Mouse (Mus musculus) neural tube, postnatal 0 days (tissue): ENCODE results near the gene Ttll11. TPM values are rescaled to one million over a fixed set of nuclear protein-coding genes. Genes with fewer than 3 reads are reported as not detected.

Experiments
- polyA plus RNA-seq: library from polyadenylated mRNA; unstranded; fragments of >200 nt; fragmentation: Nextera tagmentation; extraction: Ambion mirVana; gene quantifications from 2 replicates; pipeline ENCODE4 v1.2.1, GENCODE M21; 2015

Gene Ttll11
- 7.5 and 9.2 TPM in 2 replicates for polyA plus RNA-seq

DNA sequence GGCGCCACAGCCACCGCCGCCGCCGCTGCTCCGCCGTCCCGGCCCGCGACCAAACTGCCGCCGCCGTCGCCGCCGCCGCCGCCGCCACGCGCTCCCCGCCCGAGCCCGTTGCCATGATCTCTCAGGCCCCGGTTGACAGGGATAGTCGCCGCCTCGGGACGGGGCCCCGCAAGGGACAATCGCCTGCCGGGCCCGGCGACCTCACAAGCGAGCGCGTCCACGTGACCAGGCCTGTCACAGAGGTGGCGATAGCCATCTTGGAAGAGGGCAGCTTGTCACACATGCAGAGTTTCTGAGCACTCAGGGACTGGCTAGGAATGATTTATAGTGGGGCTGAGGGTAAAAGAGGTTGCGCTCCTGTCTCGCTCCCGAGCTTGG is at the start of gene Ttll11:
TSS of gene Ttll11 (minus strand) at position 270 of the 378 bp plus-strand sequence.

Other genes with a start within 250 kb of the Ttll11 start
- gene Ndufa8, start 69.5 kb upstream of the Ttll11 start, polyA plus RNA-seq: 392 and 412 TPM in 2 replicates
- 1.9 and 2.2 TPM in 2 replicates for gene Morn5, start 69.5 kb upstream of the Ttll11 start, polyA plus RNA-seq
- gene Lhx6, start 125.5 kb upstream of the Ttll11 start, polyA plus RNA-seq: 0.68 and 0.93 TPM in 2 replicates
- 18.5 and 20.2 TPM in 2 replicates for gene Mrrf, start 156.5 kb upstream of the Ttll11 start, polyA plus RNA-seq
- 78.7 and 83.0 TPM in 2 replicates for gene Rbm18, start 156.9 kb upstream of the Ttll11 start, polyA plus RNA-seq